Mouse (Mus musculus) embryonic stem cell, embryonic (primary cell): ENCODE measurements at regions not wholly inside any gene's neighbourhood (a gene's known extent, or its start where the extent isn't known, plus 50 kb on each side); places are given as distances from the start of the nearest gene placed in this dataset.

Source experiments
- CTCF ChIA-PET, 4 experiments: fragments of 300-600 bp in 2 of 4; fragments of 350-600 bp in 2 of 4; sonication (Branson Sonifier 250); formaldehyde crosslinking; loops; one replicate each; lab custom pipeline; 2022; ENCODE audit warnings: inconsistent platforms in 2 of 4; lab: Charles Lee
- POLR2A ChIA-PET, 4 experiments: fragments of 300-600 bp in 2 of 4; fragments of 350-600 bp in 2 of 4; sonication (Branson Sonifier 250); formaldehyde crosslinking; loops; one replicate each; lab custom pipeline; 2022; ENCODE audit warnings: antibody characterized with exemption in 4 of 4, inconsistent platforms in 1 of 4; lab: Charles Lee

DNA sequence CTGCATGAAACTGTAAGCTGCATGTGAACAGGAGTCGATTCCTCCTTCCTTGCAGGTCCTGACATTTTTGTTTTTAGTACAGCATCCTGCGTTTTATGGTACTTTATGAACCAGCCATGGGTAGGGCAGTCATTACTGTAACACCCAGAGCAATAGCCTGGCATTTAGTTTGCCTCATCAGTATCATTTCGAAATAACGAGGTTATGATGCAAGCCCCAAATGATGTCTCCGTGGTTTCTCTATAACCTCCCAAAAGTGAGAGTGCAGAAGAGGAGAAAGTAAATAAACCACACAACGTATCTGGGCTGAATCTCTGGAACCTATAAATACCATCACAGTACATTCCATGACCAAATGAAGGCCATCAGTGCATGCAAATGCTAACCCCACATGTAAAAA is 265.3 kb upstream of the Tenm3 start:
- ChIA-PET CTCF (no interaction called here), POLR2A (no interaction called here)

- ChIA-PET POLR2A (interaction anchor here in 1 of 4 experiments (0.7 kb wide), 1 partner anchor 488 kb away, joined by 3 read pairs; no protein-coding TSS in a partner anchor), CTCF (interaction anchor here in 1 of 4 experiments (0.7 kb wide), 1 partner anchor 10 kb away, joined by 9 read pairs; no protein-coding TSS in a partner anchor)
These were observed 264.9 kb upstream of the Tenm3 start for GRCm38 (mm10) chr8:49108665-49109064.

DNA sequence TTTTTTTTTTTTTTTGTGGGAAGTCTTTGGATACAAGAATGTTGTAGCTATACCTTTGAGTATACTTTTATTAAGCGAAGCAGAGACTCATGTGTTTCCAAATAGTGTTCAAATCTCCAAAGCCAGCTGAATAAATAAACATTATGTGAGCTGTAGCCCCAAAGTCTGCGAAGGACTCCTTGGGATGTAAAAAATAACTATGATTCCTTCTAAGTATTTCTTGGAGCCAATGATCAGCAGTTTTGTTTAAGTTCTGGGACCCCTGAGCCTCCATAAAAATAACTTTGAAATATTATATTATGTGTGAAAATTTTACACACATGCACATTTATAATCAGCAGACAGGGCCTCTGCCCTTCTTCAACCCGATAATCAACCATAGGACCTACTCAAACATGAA is 262.8 kb upstream of the Tenm3 start:
- ChIA-PET CTCF (no interaction called here), POLR2A (no interaction called here)

GRCm38 (mm10) chr8:49101156-49101555 is 257.4 kb upstream of the Tenm3 start:
- POLR2A ChIA-PET, result interaction anchor here in 1 of 4 experiments (0.7 kb wide), 1 partner anchor 194 kb away, joined by 3 read pairs; no protein-coding TSS in a partner anchor
- CTCF ChIA-PET, result no interaction called here

DNA sequence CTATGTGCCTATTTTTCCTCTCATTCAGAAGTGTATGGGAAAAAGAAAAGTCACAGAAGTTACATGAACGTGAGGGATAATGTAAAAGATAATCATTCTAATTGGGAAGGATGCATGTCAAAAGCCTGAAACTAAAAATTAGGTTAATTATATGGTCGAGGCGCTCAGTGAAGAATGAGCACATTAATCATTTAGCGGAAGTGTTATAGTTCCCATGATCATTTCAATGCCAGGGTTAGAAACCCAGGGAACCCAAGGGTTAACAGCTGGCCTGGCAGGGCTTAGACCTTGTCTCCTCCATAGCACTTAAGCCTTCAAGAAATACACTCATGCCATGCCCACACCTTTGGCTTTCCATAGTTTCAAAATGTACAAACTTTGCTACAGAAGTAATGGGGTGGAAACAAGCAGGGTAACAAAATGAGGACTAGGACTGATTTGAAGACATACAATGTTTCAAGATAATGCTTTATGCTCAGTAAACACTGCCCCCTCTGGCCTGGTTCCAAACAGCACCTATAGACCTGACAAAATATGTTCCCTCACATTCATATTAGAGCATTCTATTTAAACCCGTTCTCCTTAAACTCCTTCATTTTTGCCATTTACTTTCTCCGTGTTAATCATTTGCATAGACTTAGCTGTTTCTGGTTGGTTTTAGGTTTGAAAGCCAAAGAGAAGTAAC is 240.6 kb upstream of the Tenm3 start:
- ChIA-PET CTCF (interaction anchor here in 1 of 4 experiments (0.7 kb wide), 1 partner anchor 1310 kb away, joined by 4 read pairs; no protein-coding TSS in a partner anchor), POLR2A (no interaction called here)

DNA sequence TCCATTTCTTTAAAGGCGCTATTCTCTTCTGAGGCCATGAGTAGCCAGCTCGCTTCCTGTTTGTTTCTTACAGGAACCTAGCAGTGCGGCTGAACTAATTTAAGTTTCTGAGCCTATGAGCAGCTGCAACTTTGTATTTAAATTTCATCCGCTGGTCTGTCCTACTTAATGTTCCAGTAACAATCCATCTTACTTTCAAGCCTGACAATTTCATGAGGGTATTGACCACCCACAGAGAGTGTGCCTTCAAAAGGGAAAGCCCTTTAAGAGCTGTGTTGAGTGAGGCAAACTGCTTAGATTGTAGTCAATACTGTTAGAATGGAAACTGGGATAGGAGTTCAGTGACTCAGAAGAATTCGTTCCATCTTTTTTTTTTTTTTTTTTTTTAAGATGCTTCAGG is 225.7 kb upstream of the Tenm3 start:
- CTCF ChIA-PET, result no interaction called here

DNA sequence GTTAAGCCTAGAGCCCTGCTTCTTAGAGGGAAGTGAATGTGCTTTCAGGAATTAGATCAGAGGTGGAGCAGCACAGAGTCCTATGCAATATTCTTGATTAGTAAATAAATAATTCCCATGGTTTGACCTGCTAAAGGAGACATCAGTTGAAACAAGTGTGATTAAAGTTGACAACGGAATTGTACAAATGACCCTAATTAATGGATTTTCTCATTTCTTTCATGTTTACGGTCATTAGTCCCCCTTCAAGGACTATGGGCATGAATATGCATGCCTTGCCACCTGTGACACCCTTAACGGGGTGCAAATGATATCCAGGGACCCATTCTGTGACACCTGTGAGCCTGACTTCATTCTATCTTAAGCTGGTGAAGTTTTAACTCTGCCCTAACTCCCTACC is 219.5 kb upstream of the Tenm3 start:
- ChIA-PET POLR2A (no interaction called here), CTCF (no interaction called here)

More for the DNA sequence above, 225.7 kb upstream of the Tenm3 start:
- POLR2A ChIA-PET, result interaction anchor here in 1 of 4 experiments (0.5 kb wide), 1 partner anchor 389 kb away, joined by 4 read pairs; no protein-coding TSS in a partner anchor

DNA sequence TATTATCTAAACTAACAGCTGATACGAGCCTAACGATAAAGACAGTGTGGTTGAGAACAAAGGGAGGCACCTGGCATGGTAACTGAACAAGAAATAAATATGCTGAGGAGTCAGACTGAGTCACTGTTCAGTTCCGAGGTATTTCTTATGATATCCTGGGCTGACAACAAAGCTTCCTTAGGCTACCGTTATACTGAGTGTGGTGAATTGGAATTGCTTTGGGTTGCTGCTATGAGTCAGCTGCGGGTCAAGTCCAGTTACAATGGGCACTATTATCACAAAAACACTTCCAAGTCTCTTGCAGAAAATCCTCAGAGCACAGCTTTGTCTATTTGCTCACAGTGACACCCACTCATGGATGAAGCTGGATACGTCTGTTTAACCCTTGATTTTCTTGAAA is 199.5 kb upstream of the Tenm3 start:
- ChIA-PET CTCF (interaction anchor here in 2 of 4 experiments (0.5 to 1.4 kb wide), 2 partner anchors 8 to 445 kb away, joined by 4 to 7 read pairs; no protein-coding TSS in a partner anchor), POLR2A (interaction anchor here in 1 of 4 experiments (0.6 kb wide), 1 partner anchor 319 kb away, joined by 8 read pairs; no protein-coding TSS in a partner anchor)

GRCm38 (mm10) chr8:49035970-49036700 is 192.4 kb upstream of the Tenm3 start:
- ChIA-PET CTCF (interaction anchor here (0.5 to 1.8 kb wide), 37 partner anchors 8 to 1258 kb away, joined by 3 to 16 read pairs (median 3); no protein-coding TSS in a partner anchor), POLR2A (interaction anchor here in 1 of 4 experiments (0.7 kb wide), 1 partner anchor 480 kb away, joined by 3 read pairs; no protein-coding TSS in a partner anchor)

GRCm38 (mm10) chr8:49035519-49035918 is 191.8 kb upstream of the Tenm3 start:
- CTCF ChIA-PET, result interaction anchor here (0.5 to 1.8 kb wide), 31 partner anchors 8 to 1258 kb away, joined by 3 to 8 read pairs (median 3); no protein-coding TSS in a partner anchor
- POLR2A ChIA-PET, result interaction anchor here in 1 of 4 experiments (0.7 kb wide), 1 partner anchor 480 kb away, joined by 3 read pairs; no protein-coding TSS in a partner anchor

DNA sequence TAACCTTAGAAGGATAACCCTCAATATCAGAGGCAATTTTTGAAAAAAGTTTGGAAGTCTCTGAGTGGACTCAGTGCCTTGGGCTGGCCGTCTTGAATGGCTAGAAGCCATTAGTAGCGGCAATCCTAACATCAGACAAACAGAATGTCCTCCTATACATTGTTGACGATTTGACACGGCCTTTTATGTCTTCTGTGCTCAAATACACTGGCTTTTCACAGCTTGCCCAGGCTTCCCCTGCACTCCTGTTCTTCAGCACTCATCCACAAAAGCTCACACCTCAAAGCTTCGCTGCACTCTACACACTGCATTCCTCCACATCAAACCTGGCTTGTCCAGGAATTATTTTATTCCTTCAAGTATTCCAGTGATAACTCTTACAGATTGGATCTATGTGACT is 186.5 kb upstream of the Tenm3 start:
- POLR2A ChIA-PET, result no interaction called here
- CTCF ChIA-PET, result interaction anchor here in 1 of 4 experiments (0.6 kb wide), 1 partner anchor 878 kb away, joined by 5 read pairs; no protein-coding TSS in a partner anchor

DNA sequence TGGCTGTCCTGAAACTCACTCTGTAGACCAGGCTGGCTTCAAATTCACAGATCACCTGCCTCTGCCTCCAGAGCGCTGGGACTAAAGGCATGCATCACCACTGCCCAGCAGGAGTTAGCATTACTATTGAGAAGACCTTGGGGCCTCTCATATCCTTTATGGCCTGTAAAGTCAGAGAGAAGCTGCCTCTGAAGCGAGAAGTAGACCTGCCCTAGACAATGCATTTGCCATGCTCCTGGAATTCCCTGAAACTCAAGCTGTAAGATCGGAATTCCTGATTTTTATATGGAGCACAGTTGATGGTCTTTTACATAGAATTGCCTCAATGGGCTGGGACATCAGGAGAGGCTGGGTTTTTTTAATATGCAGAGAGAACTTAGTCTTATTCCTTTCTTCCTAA is 174.0 kb upstream of the Tenm3 start:
- ChIA-PET CTCF (interaction anchor here in 2 of 4 experiments (0.7 to 1.1 kb wide), 3 partner anchors 18 to 107 kb away, joined by 3 to 4 read pairs (median 4); no protein-coding TSS in a partner anchor), POLR2A (no interaction called here)

GRCm38 (mm10) chr8:49015701-49016100 is 171.9 kb upstream of the Tenm3 start:
- ChIA-PET CTCF (no interaction called here), POLR2A (no interaction called here)

GRCm38 (mm10) chr8:49015200-49015599 is 171.4 kb upstream of the Tenm3 start:
- ChIA-PET CTCF (no interaction called here), POLR2A (no interaction called here)

DNA sequence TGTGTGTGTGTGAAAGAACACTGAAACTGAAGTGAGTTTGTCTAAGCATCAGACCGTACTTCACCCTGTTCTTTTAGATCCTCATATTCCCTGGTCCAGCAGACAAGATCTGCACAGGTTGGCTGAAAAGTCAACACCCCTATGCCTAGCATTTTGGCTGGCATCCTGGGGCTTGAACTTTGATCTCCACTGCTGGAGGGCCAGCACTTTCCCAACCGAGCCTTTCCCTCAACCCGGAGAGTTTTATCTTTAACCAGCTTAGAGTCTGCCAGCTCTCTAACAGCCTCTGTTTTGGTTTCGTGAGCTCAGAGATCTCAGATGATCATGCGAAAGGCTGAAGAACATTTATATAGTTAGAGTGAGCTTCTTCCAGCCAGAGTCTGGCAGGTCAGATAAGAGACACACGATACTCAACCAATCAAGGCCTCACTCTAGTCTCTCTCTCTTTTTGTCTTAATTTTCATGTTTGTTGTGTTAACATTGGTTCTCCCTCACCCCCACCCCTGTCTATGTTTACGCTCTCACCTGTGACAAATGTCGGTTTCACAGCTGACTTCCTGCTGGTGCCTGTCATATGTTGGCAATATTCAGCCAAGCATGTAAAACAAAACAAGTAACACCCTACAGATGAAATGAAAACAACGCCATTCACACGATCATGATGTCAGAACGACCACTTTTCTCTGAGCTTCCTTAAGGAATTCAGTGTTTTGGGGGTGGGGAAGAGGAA is 162.7 kb upstream of the Tenm3 start:
- ChIA-PET CTCF (interaction anchor here in 1 of 4 experiments (0.7 kb wide), 1 partner anchor 29 kb away, joined by 3 read pairs; no protein-coding TSS in a partner anchor), POLR2A (interaction anchor here in 1 of 4 experiments (0.6 kb wide), 1 partner anchor 695 kb away, joined by 3 read pairs; no protein-coding TSS in a partner anchor)

GRCm38 (mm10) chr8:48981667-48982066 is 137.9 kb upstream of the Tenm3 start:
- CTCF ChIA-PET, result no interaction called here
- POLR2A ChIA-PET, result no interaction called here

DNA sequence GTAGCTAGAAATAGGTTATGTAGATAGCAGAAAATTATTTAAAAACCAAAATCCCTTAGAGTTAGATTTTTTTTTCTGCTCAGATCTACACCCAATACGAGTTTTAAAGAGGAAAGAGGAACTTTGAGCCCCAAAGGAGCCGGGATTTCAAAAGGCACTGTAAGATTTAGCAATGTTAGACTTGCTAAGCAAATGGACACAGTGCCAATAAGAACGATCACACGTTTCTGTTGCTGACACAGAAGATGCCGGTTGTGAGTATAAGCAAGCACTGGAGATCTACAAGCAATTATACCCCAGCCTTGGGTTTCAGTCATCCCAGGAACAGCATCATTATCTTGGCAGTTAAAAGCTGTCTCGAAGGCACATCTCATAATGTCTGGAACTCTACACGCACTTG is 137.0 kb upstream of the Tenm3 start:
- CTCF ChIA-PET, result no interaction called here
- POLR2A ChIA-PET, result interaction anchor here in 1 of 4 experiments (0.6 kb wide), 1 partner anchor 69 kb away, joined by 3 read pairs; no protein-coding TSS in a partner anchor

DNA sequence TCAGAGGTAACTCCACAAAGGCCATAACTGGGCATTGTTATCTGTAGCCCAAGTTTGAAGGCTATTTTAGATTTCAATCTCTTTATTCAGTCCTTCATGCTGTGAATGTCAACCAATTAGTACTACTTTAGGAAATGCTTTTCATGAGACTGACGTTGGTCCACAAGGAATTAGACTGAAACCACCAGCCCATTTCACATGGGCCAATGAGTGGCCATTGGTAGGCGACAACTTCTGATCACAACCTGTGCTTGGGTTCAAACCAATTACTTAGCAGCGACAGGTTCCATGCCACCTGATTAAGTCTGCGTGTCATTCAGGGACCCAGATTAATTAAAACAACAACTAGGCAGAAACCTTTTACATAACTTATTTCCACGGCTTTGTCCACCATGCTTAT is 126.9 kb upstream of the Tenm3 start:
- CTCF ChIA-PET, result no interaction called here
- POLR2A ChIA-PET, result no interaction called here

DNA sequence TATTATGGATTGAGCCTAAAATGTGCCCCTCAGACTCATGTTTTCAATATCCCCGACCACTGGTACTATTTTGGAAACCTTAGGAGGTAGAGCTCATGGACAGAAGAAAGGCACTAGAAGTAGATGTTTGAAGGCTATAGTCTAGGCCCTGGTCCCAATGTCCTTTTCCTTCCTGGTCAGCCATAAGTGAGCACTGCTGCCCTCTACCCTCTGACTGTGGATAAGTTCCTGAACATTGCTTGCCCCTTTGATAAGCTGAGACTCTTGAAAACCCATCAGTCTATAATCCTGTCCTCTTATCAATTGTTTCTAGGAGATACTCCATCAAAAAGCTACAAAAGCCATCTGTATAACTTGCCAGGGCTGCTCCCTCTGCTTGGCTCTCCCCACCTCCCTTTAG is 121.2 kb upstream of the Tenm3 start:
- ChIA-PET CTCF (no interaction called here), POLR2A (no interaction called here)
